ENCODE assay signal across 10 mouse cellular contexts in genomic region chr7:56946398-56946797, GRCm38 (mm10).
DNase-seq lines count a peak whose midpoint lies in the region; ATAC-seq and TF ChIP-seq lines count a peak whose summit lies in the region.
"Had no signal": no experiment of that assay in that cellular context is flagged by ENCODE, and none has a peak within 500 bp of the region (broad histone marks: within the 10 kb centered on the region; RNA-seq: fewer than 3 reads in every experiment).

No protein-coding gene starts in this region.

- no peaks in the 10 kb centered on the region for H3K79me2 ChIP-seq in MEL (ENCODE audit: control insufficient read depth, insufficient read depth, low read length, poor library complexity)

- WGBS in embryonic facial prominence, embryonic 11.5 days: 100% methylated on average over 1 of the region's 2 CpGs
- 68% methylated on average over 2 of the region's 2 CpGs for WGBS in embryonic facial prominence, embryonic 10.5 days
- WGBS in limb, embryonic 14.5 days: 60% methylated on average over 1 of the region's 2 CpGs
- 92% methylated on average over 1 of the region's 2 CpGs for WGBS in limb, embryonic 10.5 days
- WGBS in forebrain, embryonic 14.5 days: 83% methylated on average over 1 of the region's 2 CpGs

- H3K27ac ChIP-seq in embryonic facial prominence, embryonic 11.5 days (replicated peaks; ENCODE audit: low read depth, low read length): no peak overlapping the region
- H3K27ac ChIP-seq in embryonic facial prominence, embryonic 10.5 days (replicated peaks): no peak overlapping the region
- H3K27ac ChIP-seq in limb, embryonic 14.5 days (replicated peaks; ENCODE audit: low read depth, low read length): no peak overlapping the region
- no peak overlapping the region for H3K27ac ChIP-seq in limb, embryonic 10.5 days
- H3K27ac ChIP-seq in MEL (ENCODE audit: control insufficient read depth, low read depth, low read length): no peak overlapping the region
- H3K27ac ChIP-seq in forebrain, embryonic 14.5 days (ENCODE audit: low read depth, low read length): no peak overlapping the region
- H3K27ac ChIP-seq: limb, embryonic 13.5 days had no signal

- peak in 2 of 3 experiments; percentile 15 to 29; a peak in 2 of 6 replicates for TF ChIP-seq CTCF in MEL (IDR thresholded peaks at IDR 0.05 in 2 of 3, conservative IDR thresholded peaks at IDR 0.05 in 1 of 3; ENCODE audit: control insufficient read depth in 1 of 3, insufficient read depth in 1 of 3, low read depth in 2 of 3, low read length in 3 of 3, poor library complexity in 1 of 3, severe bottlenecking in 1 of 3)

- H3K4me2 ChIP-seq in embryonic facial prominence, embryonic 11.5 days (ENCODE audit: low read depth, low read length): no peak overlapping the region
- no peak overlapping the region for H3K4me2 ChIP-seq in limb, embryonic 14.5 days (replicated peaks; ENCODE audit: low read depth, low read length, severe bottlenecking)
- no peak overlapping the region for H3K4me2 ChIP-seq in forebrain, embryonic 14.5 days (ENCODE audit: low read length)
- H3K4me2 ChIP-seq: limb, embryonic 13.5 days had no signal

- H3K4me1 ChIP-seq in embryonic facial prominence, embryonic 11.5 days (ENCODE audit: control insufficient read depth, insufficient read depth, low read length): no peaks in the 10 kb centered on the region
- H3K4me1 ChIP-seq in embryonic facial prominence, embryonic 10.5 days: no peaks in the 10 kb centered on the region
- H3K4me1 ChIP-seq in limb, embryonic 14.5 days (ENCODE audit: control insufficient read depth, insufficient read depth, low read length): no peaks in the 10 kb centered on the region
- no peaks in the 10 kb centered on the region for H3K4me1 ChIP-seq in limb, embryonic 10.5 days
- no peaks in the 10 kb centered on the region for H3K4me1 ChIP-seq in MEL (ENCODE audit: control insufficient read depth in 1 of 2, insufficient read depth in 2 of 2, low read length in 2 of 2)
- H3K4me1 ChIP-seq in forebrain, embryonic 14.5 days (ENCODE audit: control insufficient read depth, insufficient read depth, low read length): no peaks in the 10 kb centered on the region
- H3K4me1 ChIP-seq: limb, embryonic 13.5 days had no signal

- H3K4me3 ChIP-seq in embryonic facial prominence, embryonic 11.5 days (ENCODE audit: low read depth, low read length): no peak overlapping the region
- no peak overlapping the region for H3K4me3 ChIP-seq in embryonic facial prominence, embryonic 10.5 days
- no peak overlapping the region for H3K4me3 ChIP-seq in limb, embryonic 14.5 days (replicated peaks; ENCODE audit: low read length)
- no peak overlapping the region for H3K4me3 ChIP-seq in limb, embryonic 10.5 days
- no peak overlapping the region for H3K4me3 ChIP-seq in MEL (ENCODE audit: control insufficient read depth in 1 of 2, insufficient read depth in 1 of 2, low read depth in 2 of 2, low read length in 2 of 2)
- no peak overlapping the region for H3K4me3 ChIP-seq in forebrain, embryonic 14.5 days (ENCODE audit: low read depth, low read length)
- H3K4me3 ChIP-seq: limb, embryonic 13.5 days had no signal

- DNase-seq in embryonic facial prominence, embryonic 11.5 days (ENCODE audit: low spot score): peak; percentile 43
- DNase-seq in embryonic facial prominence, embryonic 10.5 days (ENCODE audit: low spot score): no peak
- peak; percentile 50 for DNase-seq in limb, embryonic 14.5 days (ENCODE audit: low spot score)
- DNase-seq in limb, embryonic 10.5 days (ENCODE audit: low spot score): no peak
- peak; percentile 2 for DNase-seq in MEL (ENCODE audit: low read depth, low spot score)
- peak; percentile 70 for DNase-seq in forebrain, embryonic 14.5 days (ENCODE audit: low spot score)
- no peak for DNase-seq in yolk sac, embryonic 10.5 days (ENCODE audit: low spot score)
- DNase-seq in right cerebral cortex, postnatal 25 days: no peak
- DNase-seq: heart, postnatal 36 days had no signal

- TF ChIP-seq EP300 in MEL (IDR thresholded peaks at IDR 0.05; ENCODE audit: low read depth in 1 of 2, low read length in 2 of 2): no peak

- H3K9ac ChIP-seq in embryonic facial prominence, embryonic 11.5 days (replicated peaks; ENCODE audit: low read length): no peak overlapping the region
- no peak overlapping the region for H3K9ac ChIP-seq in limb, embryonic 14.5 days (ENCODE audit: low read depth, low read length, severe bottlenecking)
- H3K9ac ChIP-seq in MEL (ENCODE audit: control insufficient read depth, low read depth, low read length, poor library complexity, severe bottlenecking): no peak overlapping the region
- no peak overlapping the region for H3K9ac ChIP-seq in forebrain, embryonic 14.5 days (ENCODE audit: low read length)
- H3K9ac ChIP-seq: limb, embryonic 13.5 days had no signal

- TF ChIP-seq RAD21 in MEL (IDR thresholded peaks at IDR 0.05; ENCODE audit: low read depth, low read length): peak; percentile 34

- no peak for ATAC-seq in embryonic facial prominence, embryonic 11.5 days (replicated peaks; ENCODE audit: insufficient number of reproducible peaks, low FRiP score, low TSS enrichment, low read depth)
- ATAC-seq in limb, embryonic 14.5 days (ENCODE audit: low FRiP score, low read depth): no peak
- ATAC-seq in forebrain, embryonic 14.5 days: peak; percentile 54; the same call in 1 of the 2 replicates

- H3K9me3 ChIP-seq in embryonic facial prominence, embryonic 11.5 days (replicated peaks; ENCODE audit: control insufficient read depth, low read length): no peaks in the 10 kb centered on the region
- no peaks in the 10 kb centered on the region for H3K9me3 ChIP-seq in embryonic facial prominence, embryonic 10.5 days
- H3K9me3 ChIP-seq in limb, embryonic 14.5 days (ENCODE audit: control insufficient read depth, low read length): no peaks in the 10 kb centered on the region
- no peaks in the 10 kb centered on the region for H3K9me3 ChIP-seq in limb, embryonic 10.5 days (replicated peaks)
- H3K9me3 ChIP-seq in MEL (replicated peaks; ENCODE audit: insufficient read depth, low read length): no peaks in the 10 kb centered on the region
- no peaks in the 10 kb centered on the region for H3K9me3 ChIP-seq in forebrain, embryonic 14.5 days (replicated peaks; ENCODE audit: control insufficient read depth, low read length)
- H3K9me3 ChIP-seq: limb, embryonic 13.5 days had no signal

- H3K27me3 ChIP-seq in embryonic facial prominence, embryonic 11.5 days (ENCODE audit: control insufficient read depth, insufficient read depth, low read length): no peaks in the 10 kb centered on the region
- no peaks in the 10 kb centered on the region for H3K27me3 ChIP-seq in embryonic facial prominence, embryonic 10.5 days (replicated peaks; ENCODE audit: low read depth, poor library complexity, severe bottlenecking)
- H3K27me3 ChIP-seq in limb, embryonic 14.5 days (ENCODE audit: control insufficient read depth, insufficient read depth, low read length): no peaks in the 10 kb centered on the region
- no peaks in the 10 kb centered on the region for H3K27me3 ChIP-seq in limb, embryonic 10.5 days (ENCODE audit: low read depth, poor library complexity, severe bottlenecking)
- H3K27me3 ChIP-seq in MEL (ENCODE audit: control insufficient read depth in 1 of 2, insufficient read depth in 2 of 2, low read length in 2 of 2): no peaks in the 10 kb centered on the region
- H3K27me3 ChIP-seq in forebrain, embryonic 14.5 days (replicated peaks; ENCODE audit: control insufficient read depth, insufficient read depth, low read length): no peaks in the 10 kb centered on the region
- H3K27me3 ChIP-seq: limb, embryonic 13.5 days had no signal

- H3K36me3 ChIP-seq in embryonic facial prominence, embryonic 11.5 days (replicated peaks; ENCODE audit: control insufficient read depth, insufficient read depth, low read depth, low read length): no peaks in the 10 kb centered on the region
- H3K36me3 ChIP-seq in embryonic facial prominence, embryonic 10.5 days (replicated peaks): no peaks in the 10 kb centered on the region
- no peaks in the 10 kb centered on the region for H3K36me3 ChIP-seq in limb, embryonic 14.5 days (ENCODE audit: control insufficient read depth, insufficient read depth, low read length)
- no peaks in the 10 kb centered on the region for H3K36me3 ChIP-seq in limb, embryonic 10.5 days
- no peaks in the 10 kb centered on the region for H3K36me3 ChIP-seq in MEL (ENCODE audit: control insufficient read depth in 1 of 2, insufficient read depth in 2 of 2, low read length in 2 of 2)
- H3K36me3 ChIP-seq in forebrain, embryonic 14.5 days (ENCODE audit: control insufficient read depth, insufficient read depth, low read length): no peaks in the 10 kb centered on the region
- H3K36me3 ChIP-seq: limb, embryonic 13.5 days had no signal

- TF ChIP-seq POLR2A in limb, embryonic 14.5 days (IDR thresholded peaks at IDR 0.05; ENCODE audit: borderline replicate concordance, extremely low read depth, insufficient read depth, insufficient read length): no peak
- TF ChIP-seq POLR2A in MEL (IDR thresholded peaks at IDR 0.05; ENCODE audit: control insufficient read depth in 1 of 2, insufficient read depth in 1 of 2, low read depth in 1 of 2, low read length in 2 of 2, poor library complexity in 1 of 2): no peak

TF ChIP-seq in MEL, 35 proteins besides CTCF, POLR2A, EP300 and RAD21:
- TF ChIP-seq SMC3 (IDR thresholded peaks at IDR 0.05; ENCODE audit: low read depth, low read length) (peak; percentile 29), TBP (IDR thresholded peaks at IDR 0.05; ENCODE audit: low read depth, low read length) (no peak)

Comparison
In these comparisons a context has a peak if more than half of its experiments do, and no peak if none do; other contexts are left out.
1. DNase-seq: peak in embryonic facial prominence, embryonic 11.5 days (single experiment), limb, embryonic 14.5 days (single experiment), MEL (single experiment) and forebrain, embryonic 14.5 days (single experiment); none in embryonic facial prominence, embryonic 10.5 days (single experiment), limb, embryonic 10.5 days (single experiment), yolk sac, embryonic 10.5 days (single experiment) and right cerebral cortex, postnatal 25 days (single experiment).